8 mouse cellular contexts compared by ENCODE assay signal in genomic region chr17:40904721-40905154, GRCm38 (mm10). TPM values are rescaled to one million over a fixed set of nuclear protein-coding genes. Genes with fewer than 3 reads are reported as not detected.
A peak's percentile ranks its signal among the peaks of the same experiment; 100 is the strongest.
DNase-seq lines count a peak whose midpoint lies in the region; ATAC-seq and TF ChIP-seq lines count a peak whose summit lies in the region.

No protein-coding gene starts in this region.

- no peaks in the 10 kb centered on the region for H3K36me3 ChIP-seq in E14TG2a.4 (ENCODE audit: insufficient read depth, low read length)
- no peaks in the 10 kb centered on the region for H3K36me3 ChIP-seq in embryonic facial prominence, embryonic 11.5 days (replicated peaks; ENCODE audit: control insufficient read depth, insufficient read depth, low read depth, low read length)
- no peaks in the 10 kb centered on the region for H3K36me3 ChIP-seq in intestine, postnatal 0 days (ENCODE audit: control insufficient read depth, insufficient read depth)
- H3K36me3 ChIP-seq in neural tube, embryonic 15.5 days = no peaks in the 10 kb centered on the region

- peak overlapping the region; percentile 30 for H3K4me2 ChIP-seq in embryonic facial prominence, embryonic 11.5 days (ENCODE audit: low read depth, low read length)
- H3K4me2 ChIP-seq in intestine, postnatal 0 days (replicated peaks; ENCODE audit: low read depth) = peak overlapping the region; percentile 51
- peak overlapping the region; percentile 45 for H3K4me2 ChIP-seq in neural tube, embryonic 15.5 days

- DNase-seq in adrenal gland, adult (ENCODE audit: inconsistent age in 2 of 2, low spot score in 1 of 2) = peak; percentile 4 to 18
- DNase-seq in adrenal gland, postnatal 4 days (ENCODE audit: low spot score in 2 of 2) = no peak
- DNase-seq in embryonic facial prominence, embryonic 11.5 days (ENCODE audit: low spot score) = peak; percentile 2
- DNase-seq in layer of hippocampus, adult 2 months (ENCODE audit: low spot score in 2 of 2) = no peak
- no peak for DNase-seq in left cerebral cortex, postnatal 14 days (ENCODE audit: low spot score in 2 of 2)

- H3K27me3 ChIP-seq in E14TG2a.4 (ENCODE audit: insufficient read depth, low read length) = no peaks in the 10 kb centered on the region
- no peaks in the 10 kb centered on the region for H3K27me3 ChIP-seq in embryonic facial prominence, embryonic 11.5 days (ENCODE audit: control insufficient read depth, insufficient read depth, low read length)
- no peaks in the 10 kb centered on the region for H3K27me3 ChIP-seq in intestine, postnatal 0 days (replicated peaks; ENCODE audit: control insufficient read depth, insufficient read depth, low read length)
- no peaks in the 10 kb centered on the region for H3K27me3 ChIP-seq in neural tube, embryonic 15.5 days (replicated peaks)

- peaks cover 31% of the 10 kb centered on the region for H3K4me1 ChIP-seq in E14TG2a.4 (replicated peaks; ENCODE audit: low read depth, low read length)
- H3K4me1 ChIP-seq in embryonic facial prominence, embryonic 11.5 days (ENCODE audit: control insufficient read depth, insufficient read depth, low read length) = no peaks in the 10 kb centered on the region
- no peaks in the 10 kb centered on the region for H3K4me1 ChIP-seq in intestine, postnatal 0 days (replicated peaks; ENCODE audit: control insufficient read depth, insufficient read depth, low read length)
- no peaks in the 10 kb centered on the region for H3K4me1 ChIP-seq in neural tube, embryonic 15.5 days

- no peak overlapping the region for H3K9ac ChIP-seq in embryonic facial prominence, embryonic 11.5 days (replicated peaks; ENCODE audit: low read length)
- no peak overlapping the region for H3K9ac ChIP-seq in intestine, postnatal 0 days (ENCODE audit: low read depth, low read length)
- no peak overlapping the region for H3K9ac ChIP-seq in neural tube, embryonic 15.5 days (replicated peaks)

- H3K27ac ChIP-seq in embryonic facial prominence, embryonic 11.5 days (replicated peaks; ENCODE audit: low read depth, low read length) = no peak overlapping the region
- no peak overlapping the region for H3K27ac ChIP-seq in intestine, postnatal 0 days (ENCODE audit: low read depth, low read length)
- H3K27ac ChIP-seq in neural tube, embryonic 15.5 days (replicated peaks) = no peak overlapping the region
- H3K27ac ChIP-seq in layer of hippocampus, adult 2 months = no peak overlapping the region

- peak overlapping the region; percentile 63 for H3K4me3 ChIP-seq in E14TG2a.4 (replicated peaks; ENCODE audit: low read length)
- H3K4me3 ChIP-seq in embryonic facial prominence, embryonic 11.5 days (ENCODE audit: low read depth, low read length) = no peak overlapping the region
- no peak overlapping the region for H3K4me3 ChIP-seq in intestine, postnatal 0 days (ENCODE audit: low read depth, low read length)
- 0 out of 2 replicates have a peak overlapping the region, but pooled peaks have one; percentile 12 for H3K4me3 ChIP-seq in neural tube, embryonic 15.5 days (replicated peaks)
- no peak overlapping the region; the same call in 1 of the 2 replicates for H3K4me3 ChIP-seq in layer of hippocampus, adult 2 months

- intact Hi-C loops in left cerebral cortex, postnatal 14 days (cut with DNase I) = no loop called here

- 9% methylated on average over 13 of the region's 14 CpGs for WGBS in embryonic facial prominence, embryonic 11.5 days
- WGBS in intestine, postnatal 0 days = 13% methylated on average over 13 of the region's 14 CpGs
- 14% methylated on average over 14 of the region's 14 CpGs for WGBS in neural tube, embryonic 15.5 days

- ATAC-seq in embryonic facial prominence, embryonic 11.5 days (replicated peaks; ENCODE audit: insufficient number of reproducible peaks, low FRiP score, low TSS enrichment, low read depth) = no peak
- ATAC-seq in intestine, postnatal 0 days = no peak
- no peak; the same call in 1 of the 2 replicates for ATAC-seq in neural tube, embryonic 15.5 days (ENCODE audit: low FRiP score)

- H3K9me3 ChIP-seq in E14TG2a.4 (ENCODE audit: low read length) = peaks cover 11% of the 10 kb centered on the region
- H3K9me3 ChIP-seq in embryonic facial prominence, embryonic 11.5 days (replicated peaks; ENCODE audit: control insufficient read depth, low read length) = no peaks in the 10 kb centered on the region
- no peaks in the 10 kb centered on the region for H3K9me3 ChIP-seq in intestine, postnatal 0 days (ENCODE audit: control insufficient read depth)
- H3K9me3 ChIP-seq in neural tube, embryonic 15.5 days (replicated peaks) = no peaks in the 10 kb centered on the region

- no peak for TF ChIP-seq CTCF in E14TG2a.4 (conservative IDR thresholded peaks at IDR 0.05; ENCODE audit: low read length)
- TF ChIP-seq CTCF in intestine, postnatal 0 days (IDR thresholded peaks at IDR 0.05; ENCODE audit: low read depth) = no peak
- no peak for TF ChIP-seq CTCF in layer of hippocampus, adult 2 months (conservative IDR thresholded peaks at IDR 0.05)

RNA-seq across cellular contexts. Expression of gene Glyatl3, which starts 9.4 kb away (rescaled TPM):
- total RNA-seq in adrenal gland, postnatal 4 days (2021) = not detected
- 0.21 and 0.79 TPM in 2 replicates for polyA plus RNA-seq in embryonic facial prominence, embryonic 11.5 days (2014; fragmentation: Nextera tagmentation; extraction: Ambion mirVana)
- polyA plus RNA-seq in intestine, postnatal 0 days (2015; fragmentation: Nextera tagmentation; extraction: Ambion mirVana) = not detected in 2 replicates
- polyA plus RNA-seq in neural tube, embryonic 15.5 days (2015; fragmentation: Nextera tagmentation; extraction: Ambion mirVana) = not detected in 2 replicates
- total RNA-seq in layer of hippocampus, adult 2 months (2021) = not detected
- not detected for total RNA-seq in left cerebral cortex, postnatal 14 days (2021)

RNA-seq across cellular contexts. Expression of gene 9130008F23Rik, which starts 24.4 kb away (rescaled TPM):
- total RNA-seq in adrenal gland, postnatal 4 days (2021) = 1 to 10 TPM in 1 of 2 experiments, under 1 TPM in 1; 0.90 to 1.0 TPM
- polyA plus RNA-seq in embryonic facial prominence, embryonic 11.5 days (2014; fragmentation: Nextera tagmentation; extraction: Ambion mirVana) = 0.70 and 1.2 TPM in 2 replicates
- polyA plus RNA-seq in intestine, postnatal 0 days (2015; fragmentation: Nextera tagmentation; extraction: Ambion mirVana) = 7.2 and 7.3 TPM in 2 replicates
- 0.88 and 0.90 TPM in 2 replicates for polyA plus RNA-seq in neural tube, embryonic 15.5 days (2015; fragmentation: Nextera tagmentation; extraction: Ambion mirVana)
- total RNA-seq in layer of hippocampus, adult 2 months (2021) = under 1 TPM in 1 of 2 experiments, not detected in 1; 0.23 TPM
- under 1 TPM; 0.26 to 0.34 TPM for total RNA-seq in left cerebral cortex, postnatal 14 days (2021)

RNA-seq across cellular contexts. Expression of gene Mut, which starts 29.7 kb away (rescaled TPM):
- 10 to 100 TPM; 87.0 to 91.3 TPM for total RNA-seq in adrenal gland, postnatal 4 days (2021)
- polyA plus RNA-seq in embryonic facial prominence, embryonic 11.5 days (2014; fragmentation: Nextera tagmentation; extraction: Ambion mirVana) = 37.5 and 38.0 TPM in 2 replicates
- 22.4 and 25.7 TPM in 2 replicates for polyA plus RNA-seq in intestine, postnatal 0 days (2015; fragmentation: Nextera tagmentation; extraction: Ambion mirVana)
- polyA plus RNA-seq in neural tube, embryonic 15.5 days (2015; fragmentation: Nextera tagmentation; extraction: Ambion mirVana) = 22.4 and 28.3 TPM in 2 replicates
- total RNA-seq in layer of hippocampus, adult 2 months (2021) = 10 to 100 TPM; 48.9 to 50.7 TPM
- total RNA-seq in left cerebral cortex, postnatal 14 days (2021) = 10 to 100 TPM; 40.5 to 41.1 TPM

RNA-seq across cellular contexts. Expression of gene Cenpq, which starts 30.1 kb away (rescaled TPM):
- 10 to 100 TPM; 12.4 to 12.5 TPM for total RNA-seq in adrenal gland, postnatal 4 days (2021)
- 50.5 and 52.9 TPM in 2 replicates for polyA plus RNA-seq in embryonic facial prominence, embryonic 11.5 days (2014; fragmentation: Nextera tagmentation; extraction: Ambion mirVana)
- polyA plus RNA-seq in intestine, postnatal 0 days (2015; fragmentation: Nextera tagmentation; extraction: Ambion mirVana) = 7.2 and 8.4 TPM in 2 replicates
- polyA plus RNA-seq in neural tube, embryonic 15.5 days (2015; fragmentation: Nextera tagmentation; extraction: Ambion mirVana) = 10.0 and 14.0 TPM in 2 replicates
- total RNA-seq in layer of hippocampus, adult 2 months (2021) = 1 to 10 TPM; 3.9 to 4.0 TPM
- total RNA-seq in left cerebral cortex, postnatal 14 days (2021) = 1 to 10 TPM; 4.9 to 6.0 TPM

Comparison
In these comparisons a context has a peak if more than half of its experiments do, and no peak if none do; other contexts are left out.
1. DNase-seq: peak in adrenal gland, adult (2 of 2) and embryonic facial prominence, embryonic 11.5 days (single experiment); none in adrenal gland, postnatal 4 days (0 of 2), layer of hippocampus, adult 2 months (0 of 2) and left cerebral cortex, postnatal 14 days (0 of 2).
2. H3K4me3 ChIP-seq: peak in E14TG2a.4 (single experiment) and neural tube, embryonic 15.5 days (single experiment); none in embryonic facial prominence, embryonic 11.5 days (single experiment), intestine, postnatal 0 days (single experiment) and layer of hippocampus, adult 2 months (single experiment).
3. Peak in every context shown above with its lines, with median percentiles within 50 percentile points of each other: H3K4me2 ChIP-seq.